Mouse (Mus musculus) megakaryocyte progenitor cell, adult 5-6 weeks (primary cell): Measurements from ENCODE around the gene Dvl2. TPM values are rescaled to one million over a fixed set of nuclear protein-coding genes. Genes with fewer than 3 reads are reported as not detected.

Source experiments
- ATAC-seq: replicated peaks from 2 replicates; pipeline ENCODE4 v1.8.0; 2016; ENCODE audit warnings: mild to moderate bottlenecking, moderate TSS enrichment, inconsistent platforms; ENCODE audit not compliant: poor library complexity
- total RNA-seq, 2 experiments: library from RNA; stranded (forward) in 1 of 2; stranded (reverse) in 1 of 2; fragments of 157-497, 149-512 nt in 1 of 2; fragments of 200-1000 nt in 1 of 2; gene quantifications; 2 replicates each; pipeline versions ENCODE4 v1.2.3 to v1.2.4; 2015 to 2017

Gene Dvl2
- total RNA-seq (2015) (9.5 and 9.8 TPM in 2 replicates), total RNA-seq (2017) (9.5 and 14.7 TPM in 2 replicates)

- ATAC-seq: peak; percentile 44
Observed at GRCm38 (mm10) chr11:70000396-70000898, at the start of gene Dvl2. Gene Dvl2, plus strand, starts transcription at chr11:70000595.

- ATAC-seq: no peak
Observed at GRCm38 (mm10) chr11:69950807-69951459, 49.5 kb upstream of the Dvl2 start.

GRCm38 (mm10) chr11:69952274-69952673 lies 48.1 kb upstream of the Dvl2 start:
- ATAC-seq: no peak

- no peak for ATAC-seq
Observed at GRCm38 (mm10) chr11:69953267-69953915, 47.0 kb upstream of the Dvl2 start.

- ATAC-seq: peak; percentile 48; the same call in 1 of the 2 replicates
Observed at GRCm38 (mm10) chr11:69955618-69956017, 44.8 kb upstream of the Dvl2 start.

GRCm38 (mm10) chr11:69956218-69956617 lies 44.2 kb upstream of the Dvl2 start:
- ATAC-seq: 0 out of 2 replicates have a peak, but pooled peaks have one; percentile 54

- ATAC-seq: peak; percentile 55
Observed at GRCm38 (mm10) chr11:69960616-69961015, 39.8 kb upstream of the Dvl2 start.

GRCm38 (mm10) chr11:69961841-69962240 lies 38.6 kb upstream of the Dvl2 start:
- ATAC-seq: no peak

- ATAC-seq: no peak
Observed at GRCm38 (mm10) chr11:69964650-69965270, 35.6 kb upstream of the Dvl2 start, which contains the start of gene Cldn7. Gene Cldn7, plus strand, starts transcription at chr11:69964779.

GRCm38 (mm10) chr11:69965271-69966005 lies 35.0 kb upstream of the Dvl2 start:
- no peak for ATAC-seq

GRCm38 (mm10) chr11:69966006-69966859 lies 34.2 kb upstream of the Dvl2 start:
- ATAC-seq: peak; percentile 51

GRCm38 (mm10) chr11:69966860-69967517 lies 33.4 kb upstream of the Dvl2 start:
- no peak for ATAC-seq

- no peak for ATAC-seq
Observed at GRCm38 (mm10) chr11:69968793-69969192, 31.6 kb upstream of the Dvl2 start.

GRCm38 (mm10) chr11:69970222-69970621 lies 30.2 kb upstream of the Dvl2 start:
- ATAC-seq: no peak

GRCm38 (mm10) chr11:69970775-69971174 lies 29.6 kb upstream of the Dvl2 start:
- no peak for ATAC-seq

- no peak for ATAC-seq
Observed at GRCm38 (mm10) chr11:69974907-69975306, 25.5 kb upstream of the Dvl2 start.

- ATAC-seq: no peak
Observed at GRCm38 (mm10) chr11:69976271-69976670, 24.1 kb upstream of the Dvl2 start.

- ATAC-seq: peak; percentile 18
Observed at GRCm38 (mm10) chr11:69979827-69980195, 20.6 kb upstream of the Dvl2 start.
